Mouse (Mus musculus) liver, embryonic 14.5 days (tissue): ENCODE measurements around the gene Dnaic1. TPM values are rescaled to one million over a fixed set of nuclear protein-coding genes. Genes with fewer than 3 reads are reported as not detected.

Experiments used
- ATAC-seq: fragments of 200-750 bp; cut with Nextera tagmentation; 2 replicates; pipeline ENCODE4 v1.8.0; 2017; ENCODE audit warnings: moderate number of reproducible peaks, mild to moderate bottlenecking, moderate library complexity; ENCODE audit not compliant: insufficient read depth
- DNase-seq, 3 experiments: peaks; one replicate each; pipeline ENCODE4 v3.0.0-alpha.2; 2012 to 2013; ENCODE audit warnings: low read depth in 3 of 3, low spot score in 3 of 3
- H3K27ac ChIP-seq: fragments of 300-500 bp; sonication (generic); 2 replicates; pipeline ENCODE4 v1.5.1; 2014; ENCODE audit warnings: moderate library complexity, mild to moderate bottlenecking, control low read depth, inconsistent platforms
- H3K27me3 ChIP-seq: fragments of 300-500 bp; sonication (generic); 2 replicates; pipeline ENCODE4 v1.6.1; 2014; ENCODE audit warnings: mild to moderate bottlenecking, low read length, moderate library complexity; ENCODE audit not compliant: control insufficient read depth, insufficient read depth
- H3K36me3 ChIP-seq: fragments of 300-500 bp; sonication (generic); replicated peaks from 2 replicates; pipeline ENCODE4 v1.6.1; 2014; ENCODE audit warnings: low read depth; ENCODE audit not compliant: control insufficient read depth, insufficient read depth
- H3K4me1 ChIP-seq, 2 experiments: fragments of 200-500 bp in 1 of 2; fragments of 300-500 bp in 1 of 2; sonication (generic) in 1 of 2; replicated peaks; 2 replicates each; pipeline ENCODE4 v1.6.1; 2012 to 2014; ENCODE audit warnings: antibody characterized with exemption in 1 of 2, inconsistent platforms in 1 of 2, low read length in 1 of 2; ENCODE audit not compliant: control insufficient read depth in 2 of 2, insufficient read depth in 2 of 2
- H3K4me2 ChIP-seq: fragments of 300-500 bp; sonication (generic); 2 replicates; pipeline ENCODE4 v1.6.1; 2014; ENCODE audit warnings: low read depth, mild to moderate bottlenecking, control low read depth, moderate library complexity
- H3K4me3 ChIP-seq, 2 experiments: fragments of 200-500 bp in 1 of 2; fragments of 300-500 bp in 1 of 2; sonication (generic) in 1 of 2; 2 replicates each; pipeline ENCODE4 v1.5.1; 2012 to 2014; ENCODE audit warnings: low read depth in 2 of 2, low read length in 2 of 2, mild to moderate bottlenecking in 2 of 2, control low read depth in 1 of 2, inconsistent platforms in 1 of 2, moderate library complexity in 1 of 2; ENCODE audit not compliant: insufficient read depth in 1 of 2
- H3K9ac ChIP-seq: fragments of 300-500 bp; sonication (generic); replicated peaks from 2 replicates; pipeline ENCODE4 v1.6.1; 2014; ENCODE audit warnings: mild to moderate bottlenecking, control low read depth, moderate library complexity
- H3K9me3 ChIP-seq: fragments of 300-500 bp; sonication (generic); 2 replicates; pipeline ENCODE4 v1.6.1; 2016; ENCODE audit warnings: low read length, mixed read lengths; ENCODE audit not compliant: control insufficient read depth
- CTCF ChIP-seq: IDR thresholded peaks from 2 replicates; pipeline ENCODE4 v1.5.1; 2016; ENCODE audit warnings: antibody characterized with exemption, low read depth, control low read depth
- EP300 ChIP-seq: IDR thresholded peaks from 2 replicates; pipeline ENCODE4 v1.6.1; 2016; ENCODE audit warnings: antibody characterized with exemption, low read depth
- WGBS: fragments of 180-500 bp; shearing (Covaris S2); extraction: QIAGEN DNeasy Blood & Tissue Kit; methylation state at CpG from one replicate; pipeline ENCODE4 v1.1.7; 2014; ENCODE audit not compliant: insufficient replicate concordance; 5-methylcytosine and 5-hydroxymethylcytosine counted together
- polyA plus RNA-seq, 2 experiments: library from polyadenylated mRNA; depleted of rRNA in 1 of 2; stranded (reverse) in 1 of 2; unstranded in 1 of 2; fragments of >200 nt; fragmentation: Nextera tagmentation in 1 of 2; extraction: Ambion mirVana in 1 of 2; gene quantifications; 2 replicates each; pipeline versions ENCODE4 v1.2.1 to v1.2.3; 2012 to 2014

The Dnaic1 gene
- polyA plus RNA-seq, 2 experiments = 1.9 to 2.6 TPM

- Histone ChIP-seq H3K9ac (no peak overlapping the region), H3K36me3 (no peaks in the 10 kb centered on the region), H3K9me3 (no peaks in the 10 kb centered on the region), H3K4me1 (peaks cover 0 to 5% of the 10 kb centered on the region in 2 experiments; a peak in 2 of 4 replicates), H3K27ac (no peak overlapping the region), H3K27me3 (no peaks in the 10 kb centered on the region), H3K4me3 (no peak overlapping the region), H3K4me2 (no peak overlapping the region)
- DNase-seq (no peak), ATAC-seq (no peak)
- 38% methylated on average over 6 of the region's 6 CpGs for WGBS
- TF ChIP-seq EP300 = no peak
- TF ChIP-seq CTCF = peak; percentile 84
These were observed 83.7 kb downstream of the Dnaic1 start for GRCm38 (mm10) chr4:41653296-41653695.

DNA sequence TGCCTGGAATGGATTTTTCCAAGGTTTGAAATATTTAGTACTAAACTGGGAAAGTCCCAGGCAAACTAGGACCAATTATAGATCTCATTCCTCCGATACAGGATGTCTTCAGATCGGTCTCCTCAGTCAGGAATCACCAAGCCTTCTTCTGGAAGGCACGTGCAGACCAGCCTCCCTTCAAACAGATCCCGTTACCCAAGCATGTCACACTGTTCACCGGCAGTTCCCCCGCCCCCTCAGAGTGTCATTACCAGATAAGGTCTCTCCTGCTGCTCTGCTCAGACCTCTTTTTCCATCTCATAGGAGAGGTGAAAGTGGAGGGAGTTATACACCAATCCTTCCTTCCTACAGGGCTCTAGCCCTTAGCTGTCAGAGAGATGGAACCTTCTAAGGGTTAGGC, 84.2 kb downstream of the Dnaic1 start:
- H3K4me2 ChIP-seq = no peak overlapping the region
- no peak overlapping the region for H3K9ac ChIP-seq
- no peak overlapping the region for H3K27ac ChIP-seq
- no peak overlapping the region for H3K4me3 ChIP-seq
- ATAC-seq (no peak), DNase-seq (no peak)
- TF ChIP-seq CTCF (no peak), EP300 (no peak)
- no peaks in the 10 kb centered on the region for H3K9me3 ChIP-seq
- peaks cover 0 to 5% of the 10 kb centered on the region in 2 experiments; a peak in 1 of 4 replicates for H3K4me1 ChIP-seq
- no peaks in the 10 kb centered on the region for H3K36me3 ChIP-seq
- no peaks in the 10 kb centered on the region for H3K27me3 ChIP-seq
- WGBS = 34% methylated on average over 6 of the region's 6 CpGs

- Histone ChIP-seq H3K9me3 (no peaks in the 10 kb centered on the region), H3K4me2 (no peak overlapping the region), H3K36me3 (no peaks in the 10 kb centered on the region), H3K27me3 (no peaks in the 10 kb centered on the region), H3K27ac (no peak overlapping the region), H3K4me3 (no peak overlapping the region), H3K9ac (no peak overlapping the region), H3K4me1 (peaks cover 0 to 3% of the 10 kb centered on the region in 2 experiments; a peak in 1 of 4 replicates)
- DNase-seq (no peak), ATAC-seq (no peak)
- WGBS = 18% methylated on average over 7 of the region's 7 CpGs
- peak; percentile 71 for TF ChIP-seq CTCF
- TF ChIP-seq EP300 = no peak
These were observed 84.6 kb downstream of the Dnaic1 start for GRCm38 (mm10) chr4:41654217-41654616.

- Histone ChIP-seq H3K27ac (no peak overlapping the region), H3K4me1 (peaks cover 0 to 2% of the 10 kb centered on the region in 2 experiments; a peak in 1 of 4 replicates), H3K27me3 (no peaks in the 10 kb centered on the region), H3K36me3 (no peaks in the 10 kb centered on the region), H3K4me3 (no peak overlapping the region), H3K9ac (no peak overlapping the region), H3K4me2 (no peak overlapping the region), H3K9me3 (no peaks in the 10 kb centered on the region)
- ATAC-seq (no peak), DNase-seq (no peak)
- no peak for TF ChIP-seq EP300
- TF ChIP-seq CTCF = no peak
- whole genome bisulfite sequencing = 46% methylated on average over 2 of the region's 2 CpGs
These were observed 86.0 kb downstream of the Dnaic1 start for GRCm38 (mm10) chr4:41655525-41655924.

- DNase-seq (no peak), ATAC-seq (peak; percentile 32; the same call in 1 of the 2 replicates)
- Histone ChIP-seq H3K36me3 (no peaks in the 10 kb centered on the region), H3K27ac (no peak overlapping the region), H3K4me2 (no peak overlapping the region), H3K9ac (no peak overlapping the region), H3K9me3 (no peaks in the 10 kb centered on the region), H3K4me3 (no peak overlapping the region), H3K27me3 (no peaks in the 10 kb centered on the region), H3K4me1 (peaks cover 0 to 4% of the 10 kb centered on the region in 2 experiments; a peak in 2 of 4 replicates)
- TF ChIP-seq CTCF (no peak), EP300 (no peak)
- WGBS = 11% methylated on average over 23 of the region's 25 CpGs
These were observed 89.2 kb downstream of the Dnaic1 start for GRCm38 (mm10) chr4:41658566-41659384.
